Comparison of ENCODE assay signal across 14 mouse cellular contexts in the genomic region with DNA sequence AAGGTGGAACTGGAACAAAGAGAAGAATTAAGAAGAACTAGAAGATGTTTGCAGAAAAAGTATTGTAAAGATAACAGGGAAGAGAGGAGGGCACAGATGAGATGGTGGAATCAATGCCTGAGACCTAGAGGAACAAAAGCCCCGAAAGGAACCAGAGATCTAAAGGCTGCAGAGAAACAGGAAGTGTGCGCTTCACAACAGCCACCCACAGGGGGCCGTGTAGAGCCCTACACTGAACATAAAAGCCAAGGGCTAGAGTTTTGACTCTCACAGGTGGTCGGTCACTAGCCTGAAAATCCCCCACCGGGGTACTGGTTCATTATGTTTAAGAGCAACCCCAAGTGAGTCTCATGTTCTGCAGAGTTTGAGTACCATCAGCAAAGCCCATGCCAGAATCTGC. TPM values are rescaled to one million over a fixed set of nuclear protein-coding genes. Genes with fewer than 3 reads are reported as not detected.
A peak's percentile ranks its signal among the peaks of the same experiment; 100 is the strongest.
DNase-seq lines count a peak whose midpoint lies in the region; ATAC-seq and TF ChIP-seq lines count a peak whose summit lies in the region.
"Had no signal": no experiment of that assay in that cellular context is flagged by ENCODE, and none has a peak within 500 bp of the region (broad histone marks: within the 10 kb centered on the region; RNA-seq: fewer than 3 reads in every experiment).

No protein-coding gene starts in this region.

- H3K27me3 ChIP-seq in kidney, adult 2 months (replicated peaks; ENCODE audit: control insufficient read depth, insufficient read depth, low read length), result no peaks in the 10 kb centered on the region
- no peaks in the 10 kb centered on the region for H3K27me3 ChIP-seq in kidney, embryonic 14.5 days (ENCODE audit: control insufficient read depth, insufficient read depth, low read length)
- H3K27me3 ChIP-seq: limb, embryonic 15.5 days; neural tube, embryonic 13.5 days had no signal

- H3K4me1 ChIP-seq in kidney, adult 2 months (ENCODE audit: control insufficient read depth, insufficient read depth, low read length), result no peaks in the 10 kb centered on the region
- no peaks in the 10 kb centered on the region for H3K4me1 ChIP-seq in kidney, embryonic 14.5 days (ENCODE audit: control insufficient read depth, insufficient read depth, low read length)
- H3K4me1 ChIP-seq: limb, embryonic 15.5 days; neural tube, embryonic 13.5 days had no signal

- no peak for DNase-seq in kidney, adult 2 months
- DNase-seq in A20 (ENCODE audit: low read depth, low spot score) (peak; percentile 63), NIH3T3 (ENCODE audit: low read depth) (peak; percentile 57)
- peak; percentile 73 for DNase-seq in naive thymus-derived CD4-positive, alpha-beta T cell, adult 2 months (ENCODE audit: low read depth)
- DNase-seq in Muller cell, postnatal 12 days (ENCODE audit: inconsistent ontology term), result no peak
- no peak for DNase-seq in layer of hippocampus, adult 11-12 months (ENCODE audit: low spot score)
- no peak for DNase-seq in adrenal gland, postnatal 36 days
- DNase-seq: layer of hippocampus, adult 9-11 months had no signal

- H3K9me3 ChIP-seq in kidney, embryonic 14.5 days (ENCODE audit: control insufficient read depth, low read length), result no peaks in the 10 kb centered on the region
- H3K9me3 ChIP-seq: limb, embryonic 15.5 days; neural tube, embryonic 13.5 days had no signal

- H3K9ac ChIP-seq in kidney, embryonic 14.5 days (ENCODE audit: low read depth, low read length), result no peak overlapping the region
- H3K9ac ChIP-seq: hindbrain, embryonic 14.5 days; limb, embryonic 15.5 days; neural tube, embryonic 13.5 days had no signal

- no peak for ATAC-seq in kidney, embryonic 14.5 days (ENCODE audit: low FRiP score, low TSS enrichment)
- ATAC-seq: forebrain, embryonic 16.5 days had no signal

- H3K4me3 ChIP-seq in kidney, adult 2 months (ENCODE audit: insufficient read depth, low read depth, low read length), result no peak overlapping the region
- H3K4me3 ChIP-seq in kidney, embryonic 14.5 days (ENCODE audit: low read length), result no peak overlapping the region
- H3K4me3 ChIP-seq: limb, embryonic 15.5 days; megakaryocyte, embryonic 14.5 days; neural tube, embryonic 13.5 days had no signal

- TF ChIP-seq POLR2A in kidney, adult 2 months (IDR thresholded peaks at IDR 0.05; ENCODE audit: low read depth, low read length), result no peak

- no peak overlapping the region for H3K27ac ChIP-seq in kidney, adult 2 months (ENCODE audit: insufficient read depth, low read depth, low read length)
- H3K27ac ChIP-seq in kidney, embryonic 14.5 days (ENCODE audit: low read depth, low read length), result no peak overlapping the region
- H3K27ac ChIP-seq: hindbrain, embryonic 14.5 days; limb, embryonic 15.5 days; neural tube, embryonic 13.5 days had no signal

- no peaks in the 10 kb centered on the region for H3K36me3 ChIP-seq in kidney, adult 2 months (ENCODE audit: control insufficient read depth, insufficient read depth, low read length)
- no peaks in the 10 kb centered on the region for H3K36me3 ChIP-seq in kidney, embryonic 14.5 days (ENCODE audit: control insufficient read depth, insufficient read depth, low read length)
- H3K36me3 ChIP-seq: limb, embryonic 15.5 days; neural tube, embryonic 13.5 days had no signal

- H3K4me2 ChIP-seq in kidney, embryonic 14.5 days (replicated peaks; ENCODE audit: low read depth, low read length), result no peak overlapping the region
- H3K4me2 ChIP-seq: hindbrain, embryonic 14.5 days; limb, embryonic 15.5 days; neural tube, embryonic 13.5 days had no signal

- WGBS in kidney, adult 2 months, result 72% methylated on average over 5 of the region's 5 CpGs
- 79% methylated on average over 5 of the region's 5 CpGs for WGBS in kidney, embryonic 14.5 days

- TF ChIP-seq CTCF in kidney, adult 2 months (conservative IDR thresholded peaks at IDR 0.05; ENCODE audit: insufficient read depth, insufficient read length, low read depth, low read length), result 0 out of 2 replicates have a peak, but pooled peaks have one; percentile 7

RNA-seq across cellular contexts. Expression of gene Dapp1, which starts 11.0 kb away (rescaled TPM):
- polyA plus RNA-seq in kidney, adult 2 months (2012; rRNA removed), result 1.7 and 2.3 TPM in 2 replicates
- polyA plus RNA-seq in kidney, embryonic 14.5 days (2014; fragmentation: Nextera tagmentation; extraction: Ambion mirVana), result 7.2 and 11.4 TPM in 2 replicates
- 1 to 10 TPM; 3.5 to 6.9 TPM for total RNA-seq in adrenal gland, postnatal 36 days (2021)

Comparison
In these comparisons a context has a peak if more than half of its experiments do, and no peak if none do; other contexts are left out.
1. DNase-seq: peak in A20 (single experiment), NIH3T3 (single experiment) and naive thymus-derived CD4-positive, alpha-beta T cell, adult 2 months (single experiment); none in kidney, adult 2 months (single experiment), Muller cell, postnatal 12 days (single experiment), layer of hippocampus, adult 11-12 months (single experiment) and adrenal gland, postnatal 36 days (0 of 2).